Mouse (Mus musculus): ENCODE measurements around the gene Zp3.

DNA sequence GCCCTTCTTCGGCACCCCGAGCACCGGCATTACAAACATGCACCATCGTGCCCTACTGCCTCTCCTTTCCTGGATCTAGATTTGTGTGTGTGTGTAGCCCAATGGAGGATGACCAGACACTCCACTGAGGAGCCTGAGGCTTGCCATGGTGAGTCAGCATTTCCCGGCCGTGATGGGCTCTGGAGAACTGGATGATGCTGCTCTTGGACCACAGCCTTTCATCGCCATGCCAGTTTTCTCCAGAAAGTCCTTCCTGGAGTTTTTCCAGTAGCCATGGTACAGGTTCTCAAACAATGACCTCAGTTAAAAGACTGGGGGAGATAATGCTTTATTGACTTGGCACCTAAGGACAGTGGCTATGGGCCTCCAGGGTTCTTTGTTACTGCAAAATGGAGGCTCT, 20.0 kb upstream of the Zp3 start:
- TF ChIP-seq GATA1 (IDR thresholded peaks at IDR 0.05; ENCODE audit: low read length), result no peak
- TF ChIP-seq TAL1 (IDR thresholded peaks at IDR 0.05; ENCODE audit: low read length), result no peak
